Mouse (Mus musculus): ENCODE measurements around the gene Smco2.

The Smco2 gene

DNA sequence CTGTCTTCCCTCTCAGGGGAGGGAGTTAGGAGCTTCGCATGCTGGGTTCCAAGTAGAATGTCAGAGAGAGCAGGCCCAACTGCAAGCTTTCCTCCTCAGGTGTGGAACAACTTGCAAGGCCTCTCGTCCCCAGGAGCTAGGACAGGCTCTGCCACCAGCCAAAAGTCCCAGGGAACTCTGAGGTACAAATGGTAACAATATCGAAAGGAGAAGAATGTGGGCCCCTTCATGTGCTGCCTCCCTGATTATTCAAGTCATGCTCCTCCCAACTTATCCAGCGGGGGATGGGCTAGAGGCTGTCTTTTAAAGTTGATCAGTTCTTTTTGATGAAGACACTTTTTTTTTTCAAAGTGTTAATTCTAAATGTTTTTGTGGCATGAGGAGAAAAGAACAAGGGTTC, at the start of gene Smco2:
Gene Smco2, plus strand, starts transcription at position 55 of the 400 bp plus-strand sequence.
- DNase-seq (ENCODE audit: low read depth, low spot score): no peak

DNA sequence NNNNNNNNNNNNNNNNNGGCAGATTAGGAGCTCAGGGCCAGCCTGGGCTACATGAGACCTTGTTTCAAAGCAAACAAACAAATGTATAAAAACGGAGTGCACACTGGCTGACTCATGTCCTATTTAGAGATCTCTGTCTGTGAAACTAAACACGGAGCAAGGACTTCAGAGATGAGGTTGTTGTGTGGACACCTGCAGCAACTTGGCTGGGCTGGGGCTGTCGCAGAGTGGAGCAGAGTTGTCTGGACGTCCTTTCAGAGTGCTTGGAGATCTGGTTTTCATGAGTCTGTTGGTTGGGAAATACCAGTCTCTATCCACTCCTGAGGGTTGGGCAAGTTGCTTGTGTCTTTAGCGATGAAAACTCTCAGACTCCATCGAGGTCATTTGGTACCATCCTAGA, 39.9 kb upstream of the Smco2 start:
- DNase-seq (ENCODE audit: low read depth, low spot score): no peak

DNA sequence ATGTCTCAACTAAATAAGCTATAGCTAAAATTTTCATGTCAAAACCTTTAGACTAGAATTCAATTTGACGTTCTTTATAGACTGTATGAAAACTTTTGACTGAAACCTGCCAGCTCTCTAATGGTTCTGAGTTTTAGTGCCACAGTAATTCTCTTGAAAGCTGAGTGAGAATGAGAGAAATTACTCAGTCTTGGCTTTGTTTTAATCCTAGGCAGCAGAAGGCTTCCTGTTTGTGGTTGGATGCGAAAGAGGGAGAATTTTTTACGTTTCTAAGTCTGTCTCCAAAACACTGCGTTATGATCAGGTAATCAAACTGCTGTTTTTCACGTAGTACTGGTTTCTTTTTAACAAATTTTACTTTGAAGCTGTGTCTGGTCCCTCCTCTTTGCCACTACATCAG, 36.9 kb upstream of the Smco2 start:
- no peak for DNase-seq (ENCODE audit: low read depth, low spot score)

DNA sequence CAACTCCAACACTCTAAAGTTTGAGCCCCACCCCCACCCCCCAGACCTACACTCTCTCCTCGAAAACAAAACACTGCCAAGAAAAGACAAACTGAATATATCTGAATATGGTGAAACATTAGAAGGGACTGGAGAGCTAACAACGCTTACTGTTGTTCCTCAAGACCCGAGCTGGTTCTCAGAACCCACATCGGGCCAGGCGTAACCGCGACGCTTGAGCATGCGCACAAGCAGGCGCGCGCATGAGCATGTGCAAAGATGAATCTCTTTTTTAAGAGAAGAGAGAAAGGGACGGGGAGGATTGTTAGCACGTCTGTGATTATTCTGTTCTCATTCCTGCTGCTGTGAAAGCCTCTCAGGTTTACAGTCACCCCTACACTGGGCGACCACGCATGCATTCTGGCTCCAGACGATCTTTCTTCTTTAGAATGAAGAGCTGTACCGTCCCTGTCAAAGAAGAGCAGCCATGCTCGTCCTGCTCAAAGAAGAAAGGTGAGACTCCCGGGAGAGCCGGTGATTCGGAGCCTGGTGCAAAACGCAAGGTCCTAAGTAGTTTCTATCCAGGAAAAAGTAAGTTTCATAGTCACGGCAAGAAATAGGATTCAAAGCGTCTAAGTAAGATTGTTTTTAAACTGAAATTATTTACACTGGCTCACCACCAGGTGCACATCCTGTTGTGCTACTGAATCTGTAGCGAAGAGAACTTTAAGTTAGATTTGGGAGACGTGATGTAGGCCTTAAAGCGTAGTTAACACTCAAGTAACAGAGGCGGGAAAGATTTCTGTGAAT, 29.5 kb upstream of the Smco2 start:
- DNase-seq (ENCODE audit: low read depth, low spot score): no peak

DNA sequence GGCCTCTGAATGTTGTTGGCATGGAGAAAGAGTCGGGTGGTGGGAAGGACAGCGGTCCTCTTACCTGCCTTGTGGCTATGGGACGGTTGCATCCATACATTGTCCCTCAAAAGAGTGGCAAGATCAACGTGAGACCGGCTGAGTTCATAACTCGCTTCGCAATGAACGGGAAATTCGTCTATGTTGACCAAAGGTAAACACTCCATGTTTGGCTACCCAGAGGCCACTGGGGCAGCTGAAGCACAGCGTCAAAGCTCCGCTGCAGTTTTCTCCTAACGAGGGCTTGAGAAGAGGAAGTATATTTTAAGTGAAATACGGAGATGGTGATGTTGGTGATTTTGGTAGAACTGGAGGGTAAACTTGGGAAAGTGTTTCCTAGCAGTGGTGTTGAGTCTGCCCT, 27.9 kb upstream of the Smco2 start:
- no peak for DNase-seq (ENCODE audit: low read depth, low spot score)

DNA sequence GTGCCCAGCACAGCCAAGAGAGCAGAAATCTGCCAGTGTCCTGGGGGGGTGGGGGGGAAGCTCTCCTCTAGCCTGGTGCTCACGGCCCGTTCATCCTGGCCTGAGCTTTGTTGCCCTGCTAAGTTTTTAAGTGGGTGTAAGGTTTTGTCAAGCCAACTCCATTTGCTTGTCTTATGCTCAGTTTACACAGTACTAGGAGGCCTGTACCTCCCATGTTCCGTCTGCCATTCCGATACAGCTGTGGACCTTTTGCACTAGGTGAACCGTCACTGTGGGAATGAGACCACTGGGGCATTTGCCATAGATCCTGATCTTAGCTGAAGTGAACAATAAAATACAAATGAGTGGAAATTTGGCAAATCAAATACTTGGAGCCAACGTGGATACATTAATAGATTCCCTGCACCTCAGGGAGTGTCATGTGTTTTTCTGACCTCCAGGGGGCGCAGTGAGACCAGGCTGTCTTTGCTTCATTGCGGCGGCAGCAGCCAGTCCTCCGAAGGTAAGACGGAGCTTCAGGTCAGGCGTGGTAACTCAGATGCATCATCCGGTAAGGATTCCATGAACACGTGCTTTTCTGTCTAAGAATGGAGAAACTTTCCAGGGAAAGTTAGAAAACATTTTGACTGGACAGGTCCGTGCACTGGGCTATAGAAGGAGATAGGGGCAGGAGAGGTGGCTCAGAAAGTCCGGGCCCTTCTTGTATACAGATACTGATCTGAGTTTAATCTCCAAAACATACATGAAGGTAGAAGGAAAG, 25.0 kb upstream of the Smco2 start:
- peak; percentile 23 for DNase-seq (ENCODE audit: low read depth, low spot score)

DNA sequence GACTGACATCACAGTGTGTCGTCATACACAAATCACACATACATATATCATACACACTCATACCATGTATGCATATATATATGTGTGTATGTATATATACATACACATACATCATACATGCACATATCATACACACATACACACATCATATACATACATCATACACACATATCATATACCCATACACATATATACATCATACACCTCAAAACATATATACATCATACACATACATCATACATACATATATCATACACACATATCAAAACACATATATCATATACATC, 24.5 kb upstream of the Smco2 start:
- DNase-seq (ENCODE audit: low read depth, low spot score): no peak

DNA sequence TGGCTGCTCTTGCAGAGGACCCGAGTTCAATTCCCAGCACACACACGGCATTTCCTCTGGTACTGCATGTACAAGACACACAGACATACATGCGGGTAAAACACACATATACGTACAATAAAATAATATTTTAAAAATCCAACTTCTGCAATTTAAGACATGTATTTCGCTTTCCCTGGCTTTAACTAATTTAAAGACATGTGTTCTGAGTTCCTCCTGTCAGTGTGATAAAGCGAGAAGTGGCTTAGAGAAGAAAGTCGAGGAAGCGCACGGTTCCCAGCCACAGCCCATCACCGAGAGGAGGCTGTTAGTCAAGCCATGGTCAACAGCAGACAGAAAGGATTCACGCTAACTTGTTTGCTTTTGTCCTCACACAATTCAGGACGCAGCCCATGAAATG, 18.6 kb upstream of the Smco2 start:
- no peak for DNase-seq (ENCODE audit: low read depth, low spot score)

DNA sequence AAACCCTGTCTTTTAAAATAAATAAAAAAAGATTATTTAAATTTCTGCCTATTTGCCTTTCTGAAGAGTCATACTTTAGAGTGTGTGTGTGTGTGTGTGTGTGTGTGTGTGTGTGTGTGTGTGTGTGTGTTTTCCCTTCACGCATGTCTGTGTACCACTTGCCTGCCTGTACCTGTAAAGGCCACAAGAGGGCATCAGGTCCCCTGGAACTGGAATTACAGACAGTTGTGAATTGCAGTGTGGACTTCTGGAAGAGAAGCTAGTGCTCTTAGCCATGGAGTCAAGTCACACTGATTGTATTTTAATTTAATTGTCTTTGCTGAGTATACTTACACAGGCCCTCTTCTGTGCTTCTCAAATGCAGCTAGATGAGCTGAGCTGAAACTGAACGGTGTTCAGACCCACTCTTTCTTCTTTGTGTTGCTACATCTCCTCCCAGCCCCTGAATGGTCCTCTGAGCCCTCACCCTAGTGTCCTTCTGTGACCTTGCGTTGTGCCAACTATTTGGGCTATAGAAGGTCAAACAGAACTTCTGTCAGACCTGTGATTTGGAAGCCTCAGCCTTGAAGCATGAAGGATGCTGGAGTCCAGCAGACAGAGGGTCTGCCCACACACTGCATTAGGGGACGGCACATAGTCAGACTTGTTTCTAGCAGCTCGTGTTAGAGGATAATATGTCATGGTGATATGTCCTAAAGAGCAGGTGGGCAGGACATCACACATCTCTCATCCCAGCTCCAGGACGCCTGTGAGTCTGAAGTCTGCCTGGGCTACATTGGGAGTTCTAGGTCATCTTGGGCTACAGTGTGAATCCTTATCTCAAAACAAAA, 16.2 kb upstream of the Smco2 start:
- peak; percentile 54 for DNase-seq (ENCODE audit: low read depth, low spot score)

DNA sequence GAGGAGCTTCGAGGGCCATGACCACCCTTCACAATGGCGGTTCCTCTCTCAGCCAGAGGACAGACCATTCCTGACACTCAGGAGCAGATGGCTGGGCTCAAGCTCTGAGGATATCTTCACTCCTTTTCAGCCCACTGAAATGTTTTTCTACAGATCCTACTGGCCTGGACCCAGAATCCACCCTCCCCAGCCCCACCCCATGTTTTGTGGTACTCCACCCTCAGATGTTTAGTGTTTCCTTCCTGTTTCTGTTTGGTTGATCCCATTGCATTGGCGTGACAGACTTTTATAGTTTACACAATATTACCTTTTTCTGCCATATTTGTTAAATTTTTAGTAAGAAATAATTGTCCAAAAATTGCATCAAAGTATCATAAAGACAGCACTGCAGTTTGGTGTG, 15.6 kb upstream of the Smco2 start:
- no peak for DNase-seq (ENCODE audit: low read depth, low spot score)

DNA sequence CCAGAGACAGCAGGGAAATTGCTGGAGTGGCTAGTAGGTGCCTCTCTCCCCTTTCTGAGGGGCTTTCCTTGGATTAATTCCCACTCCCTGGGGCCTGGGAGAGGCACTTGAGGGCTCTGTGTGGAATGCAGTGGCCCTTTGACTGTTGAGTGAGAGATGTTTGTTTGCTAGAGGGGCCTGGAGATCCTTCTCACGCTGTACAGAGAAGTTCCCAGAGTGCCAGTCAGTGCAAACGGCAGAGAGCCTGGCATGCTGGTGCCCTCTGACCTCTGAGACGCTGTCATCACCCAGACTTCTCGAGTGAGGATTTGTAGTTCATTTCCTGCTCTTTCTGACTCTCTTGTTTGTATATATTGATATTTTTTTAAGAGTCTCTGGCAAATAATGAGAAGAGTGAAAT, 14.1 kb upstream of the Smco2 start:
- no peak for DNase-seq (ENCODE audit: low read depth, low spot score)

DNA sequence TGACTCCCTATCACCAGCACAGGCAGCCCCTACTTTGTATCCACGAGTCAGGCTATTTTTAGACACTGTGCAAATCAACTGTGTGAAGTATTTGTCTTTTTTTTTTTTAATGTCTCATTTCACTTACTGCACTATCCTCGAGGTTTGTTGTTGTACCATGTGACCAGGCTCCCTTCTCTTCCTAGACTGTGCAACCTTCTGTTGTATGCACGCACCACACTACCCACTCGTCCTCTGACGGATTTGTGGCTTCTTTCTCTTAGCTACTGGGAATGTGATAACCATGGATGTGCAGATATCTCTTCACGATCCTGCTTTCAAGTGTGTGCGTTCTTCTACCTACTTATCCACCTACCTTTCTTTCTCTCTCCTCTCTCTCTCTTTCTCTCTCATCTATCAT, 12.6 kb upstream of the Smco2 start:
- no peak for DNase-seq (ENCODE audit: low read depth, low spot score)

DNA sequence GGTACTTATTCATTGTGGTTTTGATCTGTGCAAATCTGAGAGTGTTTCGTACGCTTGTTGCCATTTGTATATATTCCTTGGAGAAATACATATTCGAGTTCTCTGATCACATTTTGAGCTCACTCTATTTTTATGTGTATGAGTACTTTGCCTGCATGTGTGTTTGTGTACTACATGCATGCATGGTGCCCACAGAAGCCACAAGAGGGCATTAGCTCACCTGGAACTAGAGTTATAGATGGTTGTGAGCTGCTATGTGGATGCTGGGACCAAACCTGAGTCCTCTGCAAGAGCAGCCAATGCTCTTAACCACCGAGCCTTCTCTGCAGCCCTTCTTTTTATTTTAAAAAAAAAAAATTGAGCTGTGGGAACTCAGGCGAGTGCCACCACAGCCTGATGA, 11.5 kb upstream of the Smco2 start:
- no peak for DNase-seq (ENCODE audit: low read depth, low spot score)

DNA sequence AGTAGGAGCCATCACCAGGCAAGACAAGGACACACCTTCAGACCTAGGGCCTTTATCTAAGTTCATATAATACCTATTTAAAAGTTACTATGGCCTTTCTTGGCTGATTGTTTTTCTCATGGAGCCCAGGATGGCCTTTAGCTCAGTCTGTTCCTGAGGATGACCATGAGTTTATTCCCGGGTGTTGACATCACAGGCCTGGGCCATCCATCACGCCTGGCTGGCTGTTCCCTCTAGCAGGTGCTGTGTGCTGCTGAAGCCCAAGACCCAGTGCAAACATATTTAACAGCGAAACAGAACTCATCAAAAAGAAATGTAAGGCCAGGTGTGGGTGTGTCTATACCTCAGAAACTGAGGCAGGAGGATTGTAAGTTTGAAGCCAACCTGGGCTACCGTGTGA, 11.0 kb upstream of the Smco2 start:
- DNase-seq (ENCODE audit: low read depth, low spot score): no peak

DNA sequence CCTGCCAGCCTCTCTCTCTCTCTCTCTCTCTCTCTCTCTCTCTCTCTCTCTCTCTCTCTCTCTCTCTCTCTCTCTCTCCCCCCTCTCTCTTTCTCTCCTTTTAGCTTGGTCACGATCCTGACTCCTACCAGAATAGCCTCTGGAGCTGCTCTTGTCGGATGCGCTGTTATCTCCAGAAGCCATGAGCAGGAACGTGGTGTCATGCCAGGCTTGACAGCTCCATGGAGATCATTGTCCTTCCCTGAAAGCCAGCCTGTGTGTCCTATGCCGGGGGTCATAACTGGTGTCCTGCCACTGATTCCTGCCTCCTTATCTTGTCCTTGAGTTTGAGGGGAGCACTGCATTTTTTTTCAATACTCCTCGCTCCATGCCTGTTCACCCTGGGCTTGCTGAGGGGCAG, 5.0 kb upstream of the Smco2 start:
- DNase-seq (ENCODE audit: low read depth, low spot score): no peak

DNA sequence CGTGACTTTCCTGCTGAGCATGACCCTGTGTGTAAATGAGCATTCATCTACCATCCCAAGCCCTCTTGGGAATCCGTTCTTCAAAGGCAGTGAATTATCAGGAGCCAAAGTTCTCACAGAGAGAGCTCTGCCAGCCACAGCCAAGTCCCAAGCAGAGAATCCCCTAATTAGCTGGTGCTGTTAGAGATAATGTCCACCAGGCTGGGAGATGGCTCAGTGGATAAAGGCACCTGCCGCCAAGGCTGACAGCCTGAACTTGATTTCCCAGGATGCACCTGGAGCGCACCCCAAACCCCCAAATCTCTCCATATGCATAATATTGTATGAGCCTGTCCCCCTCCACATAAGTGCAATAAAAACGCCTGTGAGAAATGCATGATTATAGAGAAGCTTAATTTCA, 4.6 kb upstream of the Smco2 start:
- no peak for DNase-seq (ENCODE audit: low read depth, low spot score)

DNA sequence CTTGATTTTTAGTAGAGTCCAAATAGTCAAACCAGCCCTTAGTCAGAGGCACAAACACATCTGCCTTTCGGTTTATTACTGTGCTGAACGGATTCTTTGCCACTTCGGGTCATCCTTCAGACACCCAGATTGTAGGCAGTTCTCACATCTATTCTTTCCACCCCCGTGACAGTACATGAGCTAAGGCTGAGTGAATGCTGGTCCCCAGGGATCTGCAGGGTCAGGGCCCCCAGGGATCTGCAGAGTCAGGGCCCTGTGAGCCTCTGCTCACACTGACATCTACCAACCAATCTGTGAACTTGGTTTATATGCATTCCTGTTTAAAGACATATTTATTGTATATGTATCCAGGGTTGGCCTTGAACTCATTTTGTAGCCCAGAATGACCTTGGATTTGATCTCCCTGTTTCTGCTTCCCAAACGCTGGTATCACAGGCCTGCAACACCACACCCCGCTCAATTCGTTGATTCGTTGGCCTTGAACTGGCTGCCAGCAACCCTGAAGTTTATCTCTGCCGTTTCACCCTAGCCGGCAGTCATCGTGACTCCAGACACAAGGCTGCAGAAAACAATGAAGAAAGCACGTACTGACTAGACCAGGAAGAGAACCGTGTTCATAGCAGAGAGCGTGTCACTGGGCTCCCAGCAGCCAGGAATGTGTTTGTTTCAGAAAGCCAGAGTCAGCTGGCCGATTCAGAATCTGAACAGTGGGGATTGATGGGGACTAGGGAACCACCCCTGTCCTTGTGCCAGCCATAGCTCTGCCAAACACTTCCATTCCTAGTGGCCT, 3.7 kb upstream of the Smco2 start:
- DNase-seq (ENCODE audit: low read depth, low spot score): no peak

DNA sequence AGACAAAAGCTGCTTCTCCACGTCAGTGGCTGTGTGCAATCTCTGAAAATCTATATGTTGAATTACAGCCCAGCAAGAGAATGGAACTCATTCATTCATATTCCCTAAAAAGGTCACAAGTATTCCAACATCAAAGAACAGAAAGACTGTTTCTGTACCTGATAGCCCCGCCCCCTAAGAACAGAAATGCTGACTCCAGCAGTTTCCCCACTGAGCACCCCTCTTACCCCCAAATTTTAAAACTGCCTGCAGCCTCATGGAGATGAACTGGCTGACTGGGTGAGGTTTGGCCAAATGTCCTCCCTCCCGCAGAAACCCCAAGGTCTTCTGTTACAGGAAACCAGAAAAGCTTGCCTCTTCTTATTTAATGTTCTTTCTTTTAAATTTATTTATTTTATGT, 2.5 kb upstream of the Smco2 start:
- no peak for DNase-seq (ENCODE audit: low read depth, low spot score)

DNA sequence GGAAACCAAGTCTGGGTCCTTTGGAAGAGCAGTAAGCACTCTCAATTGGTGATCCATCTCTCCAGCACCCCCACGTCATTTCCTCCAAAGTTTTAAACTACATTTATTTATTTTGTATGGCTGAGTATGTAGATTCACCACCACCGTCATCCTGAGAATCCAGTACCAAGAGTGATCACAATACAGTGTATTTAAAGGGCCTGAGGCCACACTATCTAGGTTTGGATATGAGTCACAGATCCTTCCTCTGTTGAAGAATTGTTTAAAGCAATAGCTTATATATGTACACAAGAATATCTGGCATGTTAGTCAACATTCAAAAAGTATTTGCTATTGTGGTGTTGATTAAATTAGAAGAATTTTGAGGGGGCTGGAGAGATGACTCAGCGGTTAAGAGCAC, 1.6 kb upstream of the Smco2 start:
- no peak for DNase-seq (ENCODE audit: low read depth, low spot score)

DNA sequence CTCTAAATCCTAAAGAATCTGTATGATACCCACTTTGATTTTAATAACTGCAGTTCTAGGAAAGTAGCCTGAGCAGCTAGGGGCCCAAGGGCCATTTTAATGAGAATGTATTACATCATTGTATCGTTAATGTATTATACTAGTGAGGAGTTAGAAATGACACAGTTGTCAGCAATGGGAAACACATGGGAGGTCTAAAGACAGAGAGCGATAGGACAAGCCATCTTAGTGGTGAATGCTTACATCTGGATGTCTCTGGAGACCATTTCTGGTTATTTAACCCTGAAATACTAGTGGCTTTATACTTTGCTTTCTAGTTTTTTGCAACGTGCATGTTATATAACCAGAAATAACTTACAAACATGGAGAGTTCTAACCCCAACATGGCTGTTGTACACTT, 2.0 kb downstream of the Smco2 start:
- no peak for DNase-seq (ENCODE audit: low read depth, low spot score)

DNA sequence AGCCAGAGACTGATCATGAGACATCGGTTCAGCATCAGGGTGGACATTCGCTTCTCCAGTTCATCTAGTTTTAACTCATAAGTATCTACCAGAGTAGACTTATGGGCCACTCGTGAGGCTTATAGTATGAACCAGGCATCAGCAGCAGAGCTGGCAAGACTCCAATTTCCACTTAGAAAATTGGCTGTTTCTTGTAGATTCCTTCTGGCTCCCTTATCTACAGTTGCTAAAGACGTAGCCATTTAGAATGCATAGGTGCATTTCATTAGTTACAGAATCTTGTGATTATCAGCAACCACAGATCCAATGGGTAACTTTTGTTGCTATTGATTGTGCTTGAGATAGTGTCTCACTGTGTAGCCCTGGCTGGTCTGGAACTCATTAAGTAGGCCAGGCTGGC, 2.8 kb downstream of the Smco2 start:
- no peak for DNase-seq (ENCODE audit: low read depth, low spot score)

DNA sequence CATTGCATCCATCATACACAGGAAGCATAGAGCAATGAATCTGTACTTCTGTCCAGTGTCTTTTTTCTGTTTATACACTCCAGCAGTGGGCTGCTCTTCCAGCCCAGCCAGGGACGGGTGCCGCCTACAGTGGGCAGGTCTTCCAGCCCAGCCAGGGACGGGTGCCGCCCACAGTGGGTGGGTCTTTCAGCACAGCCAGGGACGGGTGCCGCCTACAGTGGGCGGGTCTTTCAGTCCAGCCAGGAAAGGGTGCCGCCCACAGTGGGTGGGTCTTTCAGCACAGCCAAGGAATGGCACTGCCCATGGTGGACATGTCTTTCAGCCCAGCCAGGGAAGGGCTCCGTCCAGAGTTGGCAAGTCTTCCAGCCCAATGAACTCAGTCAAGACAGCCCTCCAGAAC, 5.3 kb downstream of the Smco2 start:
- DNase-seq (ENCODE audit: low read depth, low spot score): no peak

Measured in embryo, embryonic 11.5 days (tissue).